Mouse (Mus musculus): ENCODE measurements around the gene Pfkfb3.

GRCm38 (mm10) chr2:11433353-11433752, 120.5 kb downstream of the Pfkfb3 start:
- no peak for TF ChIP-seq CTCF (conservative IDR thresholded peaks at IDR 0.05; ENCODE audit: low read length)
- TF ChIP-seq POU5F1 (IDR thresholded peaks at IDR 0.05; ENCODE audit: borderline replicate concordance, low read length): no peak
